Mouse (Mus musculus) erythroblast, embryonic 14.5 days (primary cell): Measurements from ENCODE around the gene Ciz1.

Experiments used
- GATA1 ChIP-seq: IDR thresholded peaks from 2 replicates; pipeline ENCODE4 v1.6.1; 2012; ENCODE audit warnings: low read length, inconsistent platforms, mixed read lengths
- TAL1 ChIP-seq: IDR thresholded peaks from 3 replicates; pipeline ENCODE4 v1.6.1; 2012; ENCODE audit warnings: low read length, inconsistent platforms, mixed read lengths

- TF ChIP-seq GATA1, result no peak
- no peak for TF ChIP-seq TAL1
Observed at GRCm38 (mm10) chr2:32318709-32319585, 33.2 kb upstream of the Ciz1 start.
